Mouse (Mus musculus): ENCODE results near the gene Rad18.
A peak's percentile ranks its signal among the peaks of the same experiment; 100 is the strongest.

Gene Rad18

GRCm38 (mm10) chr6:112684065-112684464 lies 12.4 kb downstream of the Rad18 start:
- DNase-seq (ENCODE audit: low read depth, low spot score): no peak

GRCm38 (mm10) chr6:112632071-112632470 lies 64.4 kb downstream of the Rad18 start:
- no peak for DNase-seq (ENCODE audit: low read depth, low spot score)

- no peak for DNase-seq (ENCODE audit: low read depth, low spot score)
These were observed 66.2 kb downstream of the Rad18 start for GRCm38 (mm10) chr6:112630291-112630690.

GRCm38 (mm10) chr6:112628301-112628700 lies 68.2 kb downstream of the Rad18 start:
- no peak for DNase-seq (ENCODE audit: low read depth, low spot score)

GRCm38 (mm10) chr6:112622321-112622720 lies 74.2 kb downstream of the Rad18 start:
- peak; percentile 13 for DNase-seq (ENCODE audit: low read depth, low spot score)

- no peak for DNase-seq (ENCODE audit: low read depth, low spot score)
These were observed 76.5 kb downstream of the Rad18 start for GRCm38 (mm10) chr6:112620027-112620426.

GRCm38 (mm10) chr6:112617728-112618318 lies 78.7 kb downstream of the Rad18 start:
- no peak for DNase-seq (ENCODE audit: low read depth, low spot score)

GRCm38 (mm10) chr6:112609027-112609426 lies 87.5 kb downstream of the Rad18 start:
- DNase-seq (ENCODE audit: low read depth, low spot score): no peak

- no peak for DNase-seq (ENCODE audit: low read depth, low spot score)
These were observed 92.6 kb downstream of the Rad18 start for GRCm38 (mm10) chr6:112603866-112604265.

- no peak for DNase-seq (ENCODE audit: low read depth, low spot score)
These were observed 101.5 kb downstream of the Rad18 start for GRCm38 (mm10) chr6:112594971-112595370.

GRCm38 (mm10) chr6:112587912-112588311 lies 108.6 kb downstream of the Rad18 start:
- peak; percentile 15 for DNase-seq (ENCODE audit: low read depth, low spot score)

- no peak for DNase-seq (ENCODE audit: low read depth, low spot score)
These were observed 109.5 kb downstream of the Rad18 start for GRCm38 (mm10) chr6:112586999-112587398.

GRCm38 (mm10) chr6:112584961-112585360 lies 111.5 kb downstream of the Rad18 start:
- no peak for DNase-seq (ENCODE audit: low read depth, low spot score)

- no peak for DNase-seq (ENCODE audit: low read depth, low spot score)
These were observed 114.5 kb downstream of the Rad18 start for GRCm38 (mm10) chr6:112582022-112582421.

- DNase-seq (ENCODE audit: low read depth, low spot score): no peak
These were observed 119.3 kb downstream of the Rad18 start for GRCm38 (mm10) chr6:112577198-112577597.

- no peak for DNase-seq (ENCODE audit: low read depth, low spot score)
These were observed 121.9 kb downstream of the Rad18 start for GRCm38 (mm10) chr6:112574558-112574957.

- DNase-seq (ENCODE audit: low read depth, low spot score): peak; percentile 40
These were observed 126.1 kb downstream of the Rad18 start for GRCm38 (mm10) chr6:112570413-112570812.

Data from 3T3-L1 (cell line).